44 mouse cellular contexts compared by ENCODE assay signal in the genomic region with DNA sequence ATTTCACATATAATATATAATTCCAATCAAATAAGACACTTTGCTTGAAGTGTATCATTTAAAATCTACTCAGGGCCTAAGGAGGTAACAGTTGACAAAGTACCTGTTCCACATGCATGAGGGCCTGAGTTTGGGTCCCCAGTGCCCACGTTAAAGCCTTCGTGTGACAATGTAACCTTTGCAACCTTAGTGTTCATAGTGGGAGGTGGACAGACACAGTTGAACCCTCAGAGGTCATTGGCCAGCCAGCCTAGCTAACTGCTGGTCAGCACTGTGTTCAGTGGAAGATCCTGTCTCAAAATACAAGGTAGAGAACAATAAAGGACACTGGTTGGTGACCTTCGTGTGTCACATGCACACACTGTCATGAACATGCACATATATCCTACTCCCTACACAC. TPM values are rescaled to one million over a fixed set of nuclear protein-coding genes. Genes with fewer than 3 reads are reported as not detected.
"Had no signal": no experiment of that assay in that cellular context is flagged by ENCODE, and none has a peak within 500 bp of the region (broad histone marks: within the 10 kb centered on the region; RNA-seq: fewer than 3 reads in every experiment).

No protein-coding gene starts in this region.

- H3K36me3 ChIP-seq: limb, embryonic 10.5 days; limb, embryonic 12.5 days; limb, embryonic 13.5 days; limb, embryonic 15.5 days; liver, embryonic 12.5 days; liver, embryonic 13.5 days; liver, embryonic 15.5 days; lung, embryonic 15.5 days; midbrain, embryonic 10.5 days; midbrain, embryonic 12.5 days; midbrain, embryonic 13.5 days; midbrain, embryonic 15.5 days; neural tube, embryonic 12.5 days had no signal

- H3K4me2 ChIP-seq: limb, embryonic 12.5 days; limb, embryonic 13.5 days; limb, embryonic 15.5 days; liver, embryonic 11.5 days; liver, embryonic 12.5 days; liver, embryonic 13.5 days; liver, embryonic 15.5 days; lung, embryonic 14.5 days; lung, embryonic 15.5 days; midbrain, embryonic 11.5 days; midbrain, embryonic 12.5 days; midbrain, embryonic 13.5 days; midbrain, embryonic 15.5 days; neural tube, embryonic 12.5 days had no signal

- H3K4me1 ChIP-seq: limb, embryonic 12.5 days; limb, embryonic 13.5 days; lung, embryonic 15.5 days; midbrain, embryonic 12.5 days; midbrain, embryonic 13.5 days; midbrain, embryonic 15.5 days; neural tube, embryonic 12.5 days had no signal

- H3K4me3 ChIP-seq: limb, embryonic 10.5 days; limb, embryonic 12.5 days; limb, embryonic 13.5 days; limb, embryonic 15.5 days; liver, embryonic 12.5 days; liver, embryonic 13.5 days; liver, embryonic 15.5 days; lung, embryonic 15.5 days; megakaryocyte, embryonic 14.5 days; midbrain, embryonic 10.5 days; midbrain, embryonic 12.5 days; midbrain, embryonic 13.5 days; midbrain, embryonic 15.5 days; myocyte; neural tube, embryonic 12.5 days had no signal

- H3K9me3 ChIP-seq: limb, embryonic 10.5 days; limb, embryonic 12.5 days; limb, embryonic 13.5 days; limb, embryonic 15.5 days; liver, embryonic 12.5 days; liver, embryonic 13.5 days; liver, embryonic 15.5 days; lung, embryonic 15.5 days; midbrain, embryonic 12.5 days; midbrain, embryonic 13.5 days; midbrain, embryonic 15.5 days; neural tube, embryonic 12.5 days had no signal

- H3K27ac ChIP-seq: limb, embryonic 10.5 days; limb, embryonic 12.5 days; limb, embryonic 13.5 days; limb, embryonic 15.5 days; liver, embryonic 12.5 days; liver, embryonic 13.5 days; liver, embryonic 14.5 days; liver, embryonic 15.5 days; lung, embryonic 15.5 days; macrophage; midbrain, embryonic 10.5 days; midbrain, embryonic 12.5 days; midbrain, embryonic 13.5 days; midbrain, embryonic 15.5 days; neural tube, embryonic 12.5 days had no signal

- ATAC-seq: liver, embryonic 12.5 days; lung, postnatal 0 days; midbrain, embryonic 13.5 days; midbrain, embryonic 15.5 days; midbrain, embryonic 16.5 days had no signal

- H3K9ac ChIP-seq: limb, embryonic 12.5 days; limb, embryonic 13.5 days; limb, embryonic 15.5 days; liver, embryonic 12.5 days; liver, embryonic 13.5 days; liver, embryonic 14.5 days; liver, embryonic 15.5 days; lung, embryonic 14.5 days; lung, embryonic 15.5 days; midbrain, embryonic 12.5 days; midbrain, embryonic 13.5 days; midbrain, embryonic 15.5 days; neural tube, embryonic 12.5 days had no signal

- H3K27me3 ChIP-seq: limb, embryonic 12.5 days; limb, embryonic 13.5 days; limb, embryonic 15.5 days; liver, embryonic 12.5 days; liver, embryonic 15.5 days; lung, embryonic 15.5 days; midbrain, embryonic 12.5 days; midbrain, embryonic 13.5 days; midbrain, embryonic 15.5 days; neural tube, embryonic 12.5 days had no signal

- DNase-seq: left cerebral cortex, postnatal 4 days; liver, embryonic 13.5 days; lung, adult 18-20 months; lung, adult 2 months; lung, embryonic 14.5 days; lung, postnatal 10 days; lung, postnatal 14 days; lung, postnatal 36 days; lung, postnatal 4 days; midbrain, embryonic 14.5 days had no signal

RNA-seq across cellular contexts. Expression of a gene that starts 4.2 kb away (rescaled TPM):
- total RNA-seq: left cerebral cortex, adult 8-10 months; left cerebral cortex, postnatal 10 days; left cerebral cortex, postnatal 14 days; left cerebral cortex, postnatal 25 days; left cerebral cortex, postnatal 36 days; left cerebral cortex, postnatal 4 days; liver, adult 2 months; megakaryocyte, adult 5-6 weeks; midbrain, postnatal 0 days; monocyte, adult 5-6 weeks had no signal
- polyA plus RNA-seq: limb, embryonic 10.5 days; limb, embryonic 11.5 days; limb, embryonic 12.5 days; limb, embryonic 14.5 days; limb, embryonic 15.5 days; liver, adult 2 months; liver, embryonic 11.5 days; liver, embryonic 12.5 days; liver, embryonic 13.5 days; liver, embryonic 14.5 days; liver, embryonic 15.5 days; liver, embryonic 16.5 days; lung, adult 2 months; lung, embryonic 14.5 days; lung, embryonic 16.5 days; lung, postnatal 0 days; midbrain, embryonic 10.5 days; midbrain, embryonic 11.5 days; midbrain, embryonic 12.5 days; midbrain, embryonic 13.5 days; midbrain, embryonic 14.5 days; midbrain, embryonic 15.5 days; midbrain, embryonic 16.5 days; midbrain, postnatal 0 days; neural tube, embryonic 11.5 days; neural tube, embryonic 12.5 days had no signal
